Mouse (Mus musculus): ENCODE measurements around the gene Unc45b.
A peak's percentile ranks its signal among the peaks of the same experiment; 100 is the strongest.

Gene Unc45b

GRCm38 (mm10) chr11:82910250-82910649, at the start of gene Unc45b:
Gene Unc45b (plus strand): TSS chr11:82910550.
- no peak for DNase-seq (ENCODE audit: extremely low read depth, insufficient read length, low spot score)

GRCm38 (mm10) chr11:82860759-82861158, 49.6 kb upstream of the Unc45b start:
- DNase-seq (ENCODE audit: extremely low read depth, insufficient read length, low spot score) = no peak

- DNase-seq (ENCODE audit: extremely low read depth, insufficient read length, low spot score) = no peak
These were observed 48.8 kb upstream of the Unc45b start for GRCm38 (mm10) chr11:82861558-82861957.

- DNase-seq (ENCODE audit: extremely low read depth, insufficient read length, low spot score) = no peak
These were observed 47.7 kb upstream of the Unc45b start for GRCm38 (mm10) chr11:82862638-82863037.

- no peak for DNase-seq (ENCODE audit: extremely low read depth, insufficient read length, low spot score)
These were observed 47.3 kb upstream of the Unc45b start for GRCm38 (mm10) chr11:82863059-82863458.

GRCm38 (mm10) chr11:82863488-82863931, 46.8 kb upstream of the Unc45b start:
- no peak for DNase-seq (ENCODE audit: extremely low read depth, insufficient read length, low spot score)

- DNase-seq (ENCODE audit: extremely low read depth, insufficient read length, low spot score) = no peak
These were observed 44.4 kb upstream of the Unc45b start for GRCm38 (mm10) chr11:82865957-82866356.

- no peak for DNase-seq (ENCODE audit: extremely low read depth, insufficient read length, low spot score)
These were observed 43.3 kb upstream of the Unc45b start for GRCm38 (mm10) chr11:82866850-82867564.

GRCm38 (mm10) chr11:82867956-82868355, 42.4 kb upstream of the Unc45b start:
- DNase-seq (ENCODE audit: extremely low read depth, insufficient read length, low spot score) = no peak

- no peak for DNase-seq (ENCODE audit: extremely low read depth, insufficient read length, low spot score)
These were observed 40.7 kb upstream of the Unc45b start for GRCm38 (mm10) chr11:82869506-82870172.

GRCm38 (mm10) chr11:82870173-82871030, 39.9 kb upstream of the Unc45b start:
- DNase-seq (ENCODE audit: extremely low read depth, insufficient read length, low spot score) = peak; percentile 71

GRCm38 (mm10) chr11:82871031-82871446, 39.3 kb upstream of the Unc45b start, which contains the start of gene Rffl:
Gene Rffl (minus strand): TSS chr11:82871210.
- DNase-seq (ENCODE audit: extremely low read depth, insufficient read length, low spot score) = peak; percentile 85

- no peak for DNase-seq (ENCODE audit: extremely low read depth, insufficient read length, low spot score)
These were observed 35.4 kb upstream of the Unc45b start for GRCm38 (mm10) chr11:82874924-82875323.

- no peak for DNase-seq (ENCODE audit: extremely low read depth, insufficient read length, low spot score)
These were observed 34.7 kb upstream of the Unc45b start for GRCm38 (mm10) chr11:82875631-82876030.

- DNase-seq (ENCODE audit: extremely low read depth, insufficient read length, low spot score) = no peak
These were observed 32.5 kb upstream of the Unc45b start for GRCm38 (mm10) chr11:82877726-82878344.

- DNase-seq (ENCODE audit: extremely low read depth, insufficient read length, low spot score) = no peak
These were observed 27.2 kb upstream of the Unc45b start for GRCm38 (mm10) chr11:82883180-82883579.

- DNase-seq (ENCODE audit: extremely low read depth, insufficient read length, low spot score) = no peak
These were observed 23.8 kb upstream of the Unc45b start for GRCm38 (mm10) chr11:82886559-82886958.

GRCm38 (mm10) chr11:82888491-82888946, 21.8 kb upstream of the Unc45b start:
- DNase-seq (ENCODE audit: extremely low read depth, insufficient read length, low spot score) = no peak

GRCm38 (mm10) chr11:82889524-82890341, 20.6 kb upstream of the Unc45b start:
- DNase-seq (ENCODE audit: extremely low read depth, insufficient read length, low spot score) = no peak

- DNase-seq (ENCODE audit: extremely low read depth, insufficient read length, low spot score) = peak; percentile 96
These were observed 20.0 kb upstream of the Unc45b start, which contains the start of gene Rad51d for GRCm38 (mm10) chr11:82890342-82890762. Gene Rad51d (minus strand): TSS chr11:82890614.

All from 3134 (cell line).